Mouse (Mus musculus) right cerebral cortex, postnatal 4 days (tissue): ENCODE results near the gene Fam213b.
A peak's percentile ranks its signal among the peaks of the same experiment; 100 is the strongest.

ENCODE experiments used
- DNase-seq: peaks from one replicate; pipeline ENCODE4 v3.0.0-alpha.2; 2022

Gene Fam213b

DNA sequence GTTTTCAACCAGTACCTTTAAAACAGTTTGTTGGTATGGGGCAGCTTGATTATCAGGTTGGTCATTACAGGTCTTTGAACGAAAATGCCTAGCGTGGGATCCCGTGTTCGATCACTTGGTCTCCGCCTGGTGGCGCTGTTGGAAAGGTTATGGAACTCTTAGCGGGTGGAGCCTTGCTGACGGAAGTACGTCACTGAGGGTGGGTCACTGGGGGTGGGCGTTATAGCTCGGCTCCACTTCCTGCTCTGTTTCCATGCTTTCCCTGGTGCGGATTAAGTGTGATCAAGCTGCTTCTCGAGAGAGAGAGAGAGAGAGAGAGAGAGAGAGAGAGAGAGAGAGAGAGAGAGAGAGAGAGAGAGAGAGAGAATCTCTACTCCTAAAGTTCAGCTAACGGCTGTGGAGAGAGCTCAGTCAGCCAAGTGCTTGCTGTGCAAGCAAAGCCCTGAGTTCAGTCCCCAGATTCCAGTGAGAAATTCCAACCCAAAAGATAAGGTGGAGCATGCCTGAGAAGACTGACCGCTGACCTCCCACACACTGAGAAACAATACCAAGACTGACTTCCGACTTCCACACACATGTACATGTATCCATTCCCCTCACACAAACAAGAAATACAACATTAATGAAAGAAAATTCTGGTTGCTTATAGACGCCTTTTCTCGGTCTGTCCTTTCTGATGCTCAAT is 20.9 kb downstream of the Fam213b start:
- DNase-seq, result peak; percentile 99

DNA sequence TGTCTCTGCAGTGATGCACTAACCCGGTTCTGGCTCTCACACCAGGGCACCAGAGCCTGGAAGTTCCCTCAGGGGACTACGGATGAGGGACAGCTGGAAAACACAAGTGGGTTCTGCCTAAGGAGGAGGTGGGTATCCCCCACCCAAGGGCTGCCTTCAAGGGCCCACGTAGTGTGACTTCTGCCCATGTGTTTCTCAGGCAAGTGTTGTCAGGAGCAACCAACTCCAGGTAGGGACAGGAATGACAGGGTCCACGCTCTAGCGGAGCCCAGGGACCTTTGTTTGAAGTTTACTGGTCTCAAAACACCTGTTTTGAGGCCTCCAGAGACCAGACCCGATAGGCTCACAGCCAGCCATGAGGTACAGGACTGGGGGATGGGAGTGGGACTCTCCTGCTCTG is 25.7 kb downstream of the Fam213b start:
- no peak for DNase-seq

DNA sequence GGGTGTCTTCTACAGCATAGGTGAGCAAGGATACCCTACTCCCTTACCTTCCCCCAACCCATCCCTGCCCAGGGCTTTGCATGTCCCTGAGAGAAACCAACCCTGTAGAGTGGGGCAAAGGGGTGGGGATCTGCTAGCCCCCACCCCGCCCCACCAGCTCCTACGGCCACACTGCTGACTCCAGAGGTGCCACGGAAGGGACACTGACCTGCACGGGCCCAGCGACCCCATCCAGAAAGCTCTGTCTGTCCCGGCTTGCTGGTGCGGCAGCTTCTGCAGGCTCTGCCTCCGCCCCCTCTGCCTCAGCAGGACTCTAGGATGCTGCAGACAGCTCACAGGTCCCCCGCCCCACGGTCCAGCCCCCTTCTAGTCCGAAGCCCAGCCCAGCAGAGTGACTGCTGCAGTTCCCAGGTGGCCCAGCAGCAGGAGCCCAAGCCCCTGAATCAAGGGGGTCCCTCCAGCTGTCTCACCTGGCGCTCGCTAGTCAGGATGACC is 27.1 kb downstream of the Fam213b start:
- DNase-seq, result no peak

DNA sequence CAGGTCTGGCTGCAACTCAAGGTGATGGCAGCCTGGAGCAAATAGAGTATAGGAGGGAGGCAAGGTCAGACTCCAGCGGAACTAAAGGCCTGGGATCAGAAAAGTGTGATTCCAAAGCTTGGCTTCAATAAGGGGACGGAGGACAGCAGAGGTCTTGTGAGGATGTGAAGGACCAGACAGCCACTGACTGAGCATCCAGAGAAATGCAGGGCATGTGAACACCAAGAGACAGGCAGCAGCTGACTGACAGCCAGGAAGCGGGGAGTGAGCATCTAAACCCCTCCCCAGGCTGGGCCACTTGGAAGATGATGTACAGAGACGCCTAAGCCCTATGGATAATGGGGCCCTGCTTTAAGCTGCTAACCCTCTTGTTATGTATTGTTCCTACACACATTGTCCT is 28.2 kb downstream of the Fam213b start:
- DNase-seq, result no peak

DNA sequence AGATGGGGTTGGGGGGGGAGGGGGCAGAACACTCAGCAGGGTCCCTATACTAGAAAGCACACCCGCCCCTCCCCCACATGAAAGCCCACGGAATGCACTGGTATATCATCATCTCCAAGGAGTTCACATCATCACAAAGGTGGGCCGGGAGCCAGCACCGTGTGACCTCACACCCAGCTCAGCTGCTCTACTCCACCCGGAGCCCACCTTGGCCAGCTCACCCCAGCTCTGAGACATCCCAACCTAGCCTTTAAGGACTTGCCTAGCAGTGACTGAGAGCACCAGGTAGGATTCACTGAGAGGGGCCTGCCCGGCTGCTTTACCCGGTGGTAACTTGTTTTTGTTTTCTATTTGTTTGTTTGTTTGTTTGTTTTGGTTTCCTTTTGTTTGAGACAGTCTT is 29.5 kb downstream of the Fam213b start, which contains the start of gene Mmel1:
Gene Mmel1, plus strand, starts transcription at position 146 of the 400 bp plus-strand sequence.
- no peak for DNase-seq

DNA sequence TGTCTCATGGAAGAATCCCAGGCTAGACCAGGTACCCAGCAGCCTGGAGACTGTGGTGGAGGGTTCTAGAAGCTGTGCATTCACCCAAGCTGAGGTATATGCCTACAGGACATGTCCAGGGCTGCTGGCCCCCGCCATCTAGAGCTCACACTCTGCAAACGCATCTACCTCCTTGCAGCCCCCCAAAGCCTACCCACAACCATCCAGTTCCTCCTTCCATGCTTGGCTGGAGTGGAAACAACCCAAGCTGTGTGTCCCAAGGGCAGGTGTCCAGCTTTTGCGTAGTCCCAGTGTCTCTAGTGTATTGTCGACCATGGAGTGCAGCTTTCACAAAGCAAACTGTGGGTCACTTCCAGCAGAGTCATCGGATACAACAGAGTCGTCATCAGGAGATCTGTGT is 31.7 kb downstream of the Fam213b start:
- DNase-seq, result no peak

DNA sequence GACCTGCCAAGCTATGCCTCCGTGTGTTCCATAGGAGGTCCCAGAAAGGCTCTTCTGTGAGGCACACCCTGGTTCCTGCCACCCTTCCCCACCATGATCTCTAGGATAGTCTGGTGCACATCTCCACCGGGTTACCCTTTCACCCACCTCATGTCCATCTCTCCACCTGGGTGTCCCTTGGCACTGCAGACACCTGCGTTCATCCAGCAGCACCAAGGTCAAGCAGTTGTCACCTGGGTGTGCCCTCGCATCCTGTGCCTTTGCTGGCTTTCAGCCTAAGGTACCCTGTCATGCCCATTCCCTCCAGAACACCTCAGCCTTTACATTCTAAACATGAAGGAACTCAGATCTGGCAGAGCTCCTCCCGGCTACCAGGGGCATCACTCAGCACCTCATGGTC is 32.5 kb downstream of the Fam213b start:
- no peak for DNase-seq

DNA sequence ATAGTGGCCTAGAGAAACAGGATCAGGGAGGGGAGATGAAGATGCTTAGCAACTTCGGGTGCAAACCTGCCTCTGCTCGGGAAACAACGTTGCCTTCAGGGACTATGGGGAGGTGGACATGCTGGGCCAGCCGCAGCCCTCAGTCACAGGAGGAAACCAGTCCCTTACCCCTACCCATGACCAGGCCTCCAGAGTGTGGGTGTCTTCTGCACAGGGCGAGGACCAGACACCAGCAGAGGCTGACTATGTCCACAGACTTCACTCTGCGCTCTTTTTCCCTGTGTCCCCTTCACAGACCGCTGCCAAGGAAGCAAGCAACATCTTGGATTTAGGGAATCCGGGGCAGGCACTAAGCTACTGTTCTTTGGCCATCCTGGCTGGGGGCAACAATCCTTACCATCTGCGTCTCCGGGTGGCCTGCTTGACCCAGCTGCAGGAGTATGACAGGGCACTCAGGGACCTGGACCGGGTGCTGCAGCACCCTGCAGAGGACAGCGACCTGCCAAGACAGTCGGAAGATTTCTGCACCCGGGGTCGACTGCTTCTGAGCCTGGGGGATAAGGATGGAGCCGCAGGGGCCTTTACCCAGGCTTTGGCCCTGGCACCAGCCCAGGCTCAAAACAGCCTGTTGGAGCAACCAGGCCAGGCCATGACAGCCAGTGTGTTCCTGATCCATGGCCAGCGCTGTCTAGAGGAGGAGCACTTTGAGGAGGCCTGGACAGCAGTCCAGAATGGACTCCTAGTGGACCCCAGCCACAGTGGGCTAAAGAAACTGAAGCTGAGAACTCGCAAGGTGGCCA is 33.8 kb downstream of the Fam213b start:
- DNase-seq, result no peak

DNA sequence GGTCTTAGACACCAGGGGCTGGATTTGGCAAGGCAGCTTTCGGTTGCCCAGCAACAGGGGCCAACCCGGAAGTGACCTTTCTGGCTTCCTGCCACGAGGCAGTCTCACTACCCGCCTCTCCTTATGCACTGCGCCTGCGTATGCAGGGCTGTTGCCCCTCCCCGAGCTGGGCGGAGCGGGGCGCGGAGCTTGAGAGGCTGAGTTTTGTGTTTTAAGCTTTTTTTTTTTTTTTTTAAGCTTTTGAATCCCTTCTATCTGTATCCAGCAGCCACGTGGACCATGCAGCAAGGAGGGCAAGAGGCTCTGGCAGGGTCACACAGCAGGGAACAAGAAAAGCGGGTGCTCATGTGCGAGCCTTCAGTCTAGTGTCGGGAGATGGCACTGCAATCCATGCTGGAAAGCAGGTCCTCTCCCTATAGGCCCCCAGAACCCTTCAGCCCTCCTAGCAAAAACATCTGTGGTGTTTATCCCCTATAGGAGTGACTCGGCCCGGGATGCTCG is 34.6 kb downstream of the Fam213b start:
- peak; percentile 95 for DNase-seq

DNA sequence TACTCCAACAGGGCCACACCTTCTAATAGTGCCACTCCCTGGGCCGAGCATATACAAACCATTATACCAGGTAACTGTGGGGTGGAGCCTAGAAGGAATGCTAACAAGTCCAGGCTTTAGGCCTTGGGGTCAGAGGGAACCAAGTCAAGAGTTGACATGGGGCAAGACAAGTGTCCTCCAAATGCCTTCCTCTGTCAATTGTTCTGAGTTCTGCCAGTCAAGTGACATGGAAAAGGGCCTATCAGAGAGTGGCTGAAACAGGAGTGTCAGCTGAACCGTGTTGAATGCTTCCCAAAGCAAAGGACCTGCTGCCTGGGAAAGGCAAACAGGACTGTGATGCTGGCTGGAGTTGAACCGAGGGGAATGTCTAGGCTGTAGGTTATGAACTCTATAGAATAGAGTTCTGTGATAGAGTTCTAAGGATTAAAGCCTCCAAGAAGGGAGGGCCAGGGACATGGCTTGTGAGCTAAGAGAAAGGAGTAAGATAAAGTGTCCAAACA is 35.4 kb downstream of the Fam213b start:
- DNase-seq, result no peak

DNA sequence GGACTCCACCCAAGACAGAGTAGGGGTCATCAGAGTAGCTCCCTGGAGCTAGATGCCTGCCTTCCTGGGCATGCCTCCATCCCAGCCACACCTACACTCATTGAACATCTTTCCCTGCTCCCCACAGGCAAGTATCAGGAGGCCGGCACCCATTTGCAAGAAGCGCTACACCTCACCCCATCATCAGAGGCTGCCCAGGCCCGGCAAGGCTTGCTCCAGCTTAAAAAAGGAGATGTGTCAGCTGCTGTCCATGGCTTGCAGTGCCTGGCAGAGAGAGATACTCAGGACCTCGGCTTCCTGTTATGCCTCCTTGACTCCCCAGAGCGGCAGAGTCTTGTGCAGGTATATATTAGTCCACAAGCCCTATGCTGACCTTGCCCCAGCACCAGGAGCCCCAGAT is 37.0 kb downstream of the Fam213b start:
- DNase-seq, result no peak

DNA sequence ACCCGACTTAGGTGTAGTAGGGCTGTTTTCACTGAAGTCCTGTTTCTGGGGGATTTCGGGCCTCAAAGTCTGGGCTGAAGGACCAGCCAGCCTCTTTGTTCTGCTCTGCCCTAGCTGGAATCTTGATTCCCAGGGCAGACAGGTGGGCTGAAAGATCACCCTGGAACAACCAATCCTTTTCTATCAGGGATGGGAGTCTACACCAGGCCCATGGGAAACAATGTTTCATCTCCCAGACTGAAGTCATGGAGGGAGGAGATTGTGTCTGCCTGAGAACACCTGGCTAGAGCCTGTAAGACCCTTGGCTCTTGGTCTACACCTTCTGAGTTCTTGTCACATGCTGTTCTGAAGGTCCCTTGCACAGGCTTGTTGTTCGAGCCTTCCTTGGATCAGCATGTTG is 40.3 kb downstream of the Fam213b start:
- DNase-seq, result no peak

DNA sequence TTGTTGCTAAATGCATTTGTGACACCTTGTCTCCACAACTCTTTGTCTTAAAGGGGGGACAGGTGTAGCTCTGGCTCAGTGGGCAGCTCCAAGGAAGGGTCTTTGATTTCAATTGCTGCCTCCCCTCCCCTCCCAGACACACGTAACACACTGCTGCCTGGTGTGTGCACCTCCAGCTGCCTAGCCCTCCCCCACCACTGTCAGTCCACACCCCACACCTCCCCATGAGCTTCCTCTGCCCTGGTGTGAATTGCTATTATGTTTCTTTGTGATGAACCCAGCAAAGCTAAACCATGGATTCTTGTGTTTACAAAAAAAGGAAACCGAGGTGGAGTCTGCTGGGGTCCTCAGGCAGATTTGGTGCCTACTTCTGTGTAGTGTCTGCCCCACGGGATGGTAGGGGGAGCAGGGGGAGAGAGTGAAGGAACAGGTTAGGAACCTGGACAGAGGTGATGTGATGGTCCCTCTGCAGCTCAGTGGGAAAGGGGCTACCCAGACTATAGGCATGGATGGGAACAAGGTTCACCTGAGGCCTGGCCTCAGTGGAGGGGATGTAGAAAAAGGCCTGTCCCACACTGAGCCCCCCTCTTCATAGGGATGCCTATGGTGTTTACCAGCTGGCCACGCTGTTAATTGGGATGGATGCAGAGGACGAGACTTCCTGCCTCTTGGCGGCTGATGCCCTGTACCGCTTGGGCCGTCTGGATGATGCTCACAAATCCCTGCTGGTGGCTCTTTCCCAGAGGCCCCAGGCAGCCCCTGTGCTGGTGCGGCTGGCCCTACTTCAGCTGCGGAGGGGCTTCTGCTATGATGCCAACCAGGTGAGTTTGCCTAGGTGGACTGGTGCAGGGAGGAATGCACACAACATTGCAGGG is 41.3 kb downstream of the Fam213b start:
- DNase-seq, result no peak

DNA sequence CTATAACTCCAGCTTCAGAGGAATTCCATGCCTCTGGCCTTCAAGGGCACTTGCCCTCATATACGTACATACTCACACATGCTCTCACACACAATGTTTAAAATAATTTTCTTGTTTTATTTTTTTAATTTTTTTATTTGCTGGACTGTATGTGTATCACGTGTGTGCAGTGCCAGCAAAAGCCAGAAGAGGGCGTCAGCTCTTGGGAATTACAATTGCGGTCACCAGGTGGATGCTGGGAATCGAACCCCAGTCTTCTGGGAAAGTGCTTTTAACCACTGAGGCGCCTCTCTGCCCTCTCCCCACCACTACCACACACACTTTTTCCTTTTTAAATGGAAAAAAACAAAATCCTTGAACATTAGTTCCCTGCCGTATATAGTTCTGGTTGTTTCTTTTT is 42.1 kb downstream of the Fam213b start:
- no peak for DNase-seq

DNA sequence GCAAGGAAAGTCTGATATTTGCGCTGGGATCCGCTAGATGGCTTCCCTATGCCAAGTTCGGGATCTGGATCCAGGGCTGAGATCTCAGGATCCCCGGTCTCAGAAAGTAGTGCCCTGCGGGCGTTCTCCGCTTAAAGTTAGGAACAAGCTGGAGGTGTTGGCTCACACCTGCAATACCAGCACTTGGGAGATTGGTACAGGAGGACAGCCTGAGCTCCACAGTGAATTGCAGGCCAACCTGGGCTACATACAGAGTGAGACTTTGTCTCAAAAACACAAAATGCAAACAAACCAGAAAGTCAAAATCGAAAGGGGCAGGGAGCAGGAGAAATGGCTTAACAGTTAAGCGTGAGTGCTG is 42.5 kb downstream of the Fam213b start:
- no peak for DNase-seq

DNA sequence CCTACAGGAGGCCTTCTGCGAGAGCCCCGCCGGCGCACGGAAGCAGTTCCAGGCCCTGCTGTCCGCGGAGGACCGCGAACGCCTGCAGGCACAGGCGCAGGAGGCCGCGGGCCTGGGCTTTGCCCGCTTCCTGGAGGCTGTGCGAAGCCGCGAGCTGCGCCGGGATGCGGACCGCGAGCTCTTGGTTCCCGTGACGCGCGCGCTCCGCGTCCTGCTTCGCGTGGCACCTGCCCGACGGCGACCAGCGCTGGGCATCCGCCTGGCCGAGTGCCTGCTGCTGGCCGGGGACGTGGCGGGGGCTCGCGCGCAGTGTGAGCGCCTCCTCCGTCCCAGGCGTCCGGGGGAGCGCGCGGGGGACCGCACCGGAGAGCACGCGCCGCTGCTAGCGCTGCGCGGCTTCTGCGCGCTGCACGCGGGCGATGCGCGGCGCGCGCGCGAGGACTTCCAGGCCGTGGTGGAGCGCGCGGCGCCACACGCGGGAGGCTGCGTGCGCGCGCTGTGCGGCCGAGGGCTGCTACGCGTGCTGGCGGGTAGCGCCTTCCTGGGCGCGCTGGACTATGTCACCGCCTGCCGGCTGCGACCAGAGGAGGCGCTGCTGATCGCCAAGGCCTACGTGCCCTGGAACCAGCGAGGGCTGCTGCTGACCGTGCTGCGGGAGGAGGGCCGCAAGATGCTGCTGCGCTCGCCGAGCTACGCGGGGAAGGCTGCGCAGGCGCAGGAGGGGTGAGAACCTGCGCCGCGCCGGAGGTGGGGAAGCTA is 43.0 kb downstream of the Fam213b start:
- peak; percentile 90 for DNase-seq

DNA sequence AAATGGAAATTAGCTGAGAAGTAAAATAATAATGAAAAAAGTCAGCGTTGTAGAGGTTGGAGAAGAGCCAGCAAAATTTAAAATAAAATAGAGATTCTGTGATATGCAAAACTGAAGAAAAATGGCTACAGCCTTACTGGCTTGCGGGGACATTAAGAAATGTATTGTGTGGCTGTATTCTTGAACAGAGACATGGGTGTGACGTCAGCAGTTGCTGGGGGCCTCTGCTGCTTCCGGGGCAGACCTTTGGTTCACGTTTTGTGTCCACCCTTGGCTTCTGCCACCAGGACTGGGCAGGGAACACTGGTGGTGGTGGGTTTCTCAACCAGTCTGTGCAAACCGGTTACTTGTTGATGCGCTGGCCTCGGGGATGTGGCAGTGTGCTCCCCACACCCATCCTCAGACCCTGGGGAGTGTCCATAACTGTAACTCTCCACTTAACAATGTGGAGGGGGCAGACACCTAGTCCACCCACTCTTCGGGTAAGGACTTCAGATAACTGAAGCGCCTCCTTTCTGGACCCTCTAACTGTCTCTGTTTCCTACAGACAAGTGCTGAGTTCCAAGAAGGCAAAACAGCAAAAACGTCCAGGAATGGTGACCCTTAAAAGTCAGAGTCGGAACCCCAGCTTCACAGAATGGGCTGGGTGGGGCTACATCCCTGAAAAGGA is 44.1 kb downstream of the Fam213b start:
- DNase-seq, result no peak

DNA sequence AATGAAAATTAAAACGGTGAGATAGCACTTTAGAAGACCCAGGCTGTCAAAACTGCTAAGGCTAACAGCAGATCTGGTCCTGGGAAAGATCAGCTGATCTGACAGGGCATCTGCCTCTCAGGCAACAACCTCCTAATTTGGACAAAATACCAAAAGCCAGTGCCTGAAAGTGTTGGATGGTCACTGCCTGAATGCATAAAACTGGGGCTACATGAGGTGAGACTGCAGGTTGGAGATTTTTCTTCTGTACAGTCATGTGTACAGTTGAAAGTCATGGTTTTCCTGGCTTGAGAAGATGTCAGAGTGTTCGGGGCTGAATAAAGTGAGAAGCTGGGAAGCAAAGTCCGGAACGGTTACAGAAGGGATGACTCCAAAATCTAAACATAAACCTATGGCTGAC is 45.1 kb downstream of the Fam213b start:
- no peak for DNase-seq

DNA sequence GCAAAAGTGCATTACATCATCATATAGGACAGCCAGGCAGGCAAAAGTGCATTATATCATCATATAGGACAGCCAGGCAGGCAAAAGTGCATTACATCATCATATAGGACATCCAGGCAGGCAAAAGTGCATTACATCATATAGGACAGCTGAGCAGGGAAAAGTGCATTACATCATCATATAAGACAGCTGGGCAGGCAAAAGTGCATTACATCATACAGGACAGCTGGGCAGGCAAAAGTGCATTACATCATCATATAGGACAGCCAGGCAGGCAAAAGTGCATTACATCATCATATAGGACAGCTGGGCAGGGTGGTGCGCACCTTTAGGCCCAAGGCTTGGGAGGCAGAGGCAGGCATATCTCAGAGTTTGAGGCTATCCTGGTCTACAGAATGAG is 46.2 kb downstream of the Fam213b start:
- DNase-seq, result no peak
